Mouse (Mus musculus) ovary, postnatal 36 days (tissue): Measurements from ENCODE around the gene Mapk10.

Source experiments
- DNase-seq: peaks from one replicate; pipeline ENCODE4 v3.0.0; 2022; ENCODE audit warnings: low spot score, mixed read lengths

Gene Mapk10

DNA sequence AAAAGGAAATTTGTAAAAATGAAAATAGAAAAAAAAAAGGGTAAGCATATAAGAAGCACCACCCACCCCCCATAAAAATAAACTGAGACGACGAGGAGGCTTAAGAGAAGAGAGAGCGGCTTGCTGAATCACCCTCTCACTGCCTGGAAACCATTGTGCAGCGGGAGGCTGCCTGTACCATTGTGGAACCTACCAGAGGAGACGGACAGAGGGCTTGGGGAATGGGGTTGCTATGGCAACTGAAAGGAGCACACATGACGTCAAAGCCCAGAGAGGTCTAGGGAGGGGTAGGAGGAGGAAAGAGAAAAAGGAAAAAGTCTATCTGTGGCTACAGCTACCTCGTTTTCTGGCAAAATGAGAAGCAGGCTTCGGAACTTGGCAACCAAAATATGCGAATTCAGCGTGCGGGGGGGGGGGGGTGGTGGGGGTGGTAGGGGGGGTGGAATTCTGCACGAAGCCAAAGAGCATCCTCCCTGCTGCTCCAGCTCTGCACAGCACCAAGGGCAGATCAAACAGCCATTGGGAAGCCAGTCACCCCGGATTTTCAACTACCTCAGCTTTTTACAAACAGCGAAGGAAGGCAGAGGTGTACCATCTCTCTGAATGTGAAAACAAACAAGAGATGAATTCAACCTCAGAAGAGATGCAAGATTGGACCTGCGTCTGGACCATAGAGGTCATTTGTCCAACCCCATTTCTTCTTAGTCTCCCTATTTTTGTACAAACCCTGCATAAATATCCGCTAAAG lies at the start of gene Mapk10:
TSS of gene Mapk10 (minus strand) at position 234 of the 748 bp plus-strand sequence.
- peak; percentile 45 for DNase-seq

DNA sequence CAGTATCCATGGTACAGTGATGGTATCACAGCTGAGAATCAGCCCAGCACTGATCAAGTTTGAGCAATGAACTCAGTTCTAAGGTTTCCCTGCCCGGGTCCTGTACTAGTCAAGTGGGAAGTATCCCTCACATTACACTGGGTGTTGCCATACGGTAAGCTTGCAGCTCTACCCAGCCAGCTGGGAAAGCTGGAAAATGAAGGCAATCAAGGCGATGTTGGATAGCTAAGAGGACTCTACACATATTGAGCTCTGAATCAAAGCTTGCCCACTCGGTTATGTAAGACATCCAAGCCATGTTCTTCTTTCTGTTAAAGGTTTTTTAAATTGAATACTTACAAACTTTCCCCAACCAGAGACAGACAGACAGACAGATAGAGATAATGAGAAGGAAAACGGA lies 45.0 kb upstream of the Mapk10 start:
- no peak for DNase-seq

DNA sequence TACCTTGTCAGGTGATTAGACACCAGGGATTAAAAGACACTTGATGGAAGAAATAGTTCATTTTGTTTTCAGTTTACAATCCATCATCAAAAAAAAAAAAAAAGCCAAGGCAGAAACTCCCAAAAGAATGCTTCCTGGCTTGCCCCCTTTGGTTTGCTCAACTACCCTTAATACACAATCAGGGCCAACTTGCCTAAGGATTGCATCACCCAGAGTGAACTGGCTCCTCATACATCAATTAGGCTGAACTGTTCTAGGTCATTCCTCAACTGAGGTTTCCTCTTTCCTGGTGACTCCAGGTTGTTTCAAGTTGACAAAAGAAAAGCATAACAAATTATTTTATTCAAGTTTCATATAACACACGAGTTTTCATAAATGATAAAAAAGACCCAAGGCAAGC lies 31.3 kb upstream of the Mapk10 start:
- DNase-seq: no peak

DNA sequence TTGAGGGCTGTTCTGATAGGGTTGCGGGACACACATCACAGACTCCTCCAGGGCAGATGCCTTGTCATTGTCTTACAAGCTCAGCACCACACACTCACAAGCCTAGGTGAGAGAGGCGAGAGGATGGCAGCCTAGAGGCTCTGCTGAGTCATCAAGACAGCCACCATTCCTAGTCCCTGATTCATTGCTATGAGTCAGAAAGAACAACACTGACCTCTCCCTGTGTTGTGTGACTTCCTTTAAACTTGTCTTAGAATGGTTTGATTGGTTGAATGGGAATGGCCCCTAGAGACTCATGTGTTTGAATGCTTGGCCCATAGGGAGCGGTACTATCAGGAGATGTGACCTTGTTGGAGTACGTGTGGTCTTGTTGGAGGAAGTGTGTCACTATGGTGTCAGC lies 20.7 kb upstream of the Mapk10 start:
- no peak for DNase-seq

DNA sequence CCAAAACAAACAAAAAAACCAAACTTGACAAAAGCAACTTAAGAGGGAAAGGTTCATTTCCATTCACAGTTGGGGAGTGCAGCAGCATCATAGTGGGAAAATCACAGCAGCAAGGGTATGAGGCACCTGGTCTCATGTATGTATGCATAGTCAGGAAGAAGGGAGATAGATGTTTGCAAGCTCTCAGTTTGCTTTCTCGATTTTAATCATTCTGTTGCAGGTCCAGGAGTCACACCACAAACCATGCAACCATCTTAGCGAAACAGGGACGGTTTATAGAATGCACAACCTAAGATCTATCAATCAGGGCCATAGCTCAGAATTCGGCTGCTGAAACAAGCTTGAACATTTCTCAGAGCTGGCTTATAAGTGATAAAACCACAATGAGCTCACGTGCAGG lies 19.2 kb upstream of the Mapk10 start:
- DNase-seq: no peak

DNA sequence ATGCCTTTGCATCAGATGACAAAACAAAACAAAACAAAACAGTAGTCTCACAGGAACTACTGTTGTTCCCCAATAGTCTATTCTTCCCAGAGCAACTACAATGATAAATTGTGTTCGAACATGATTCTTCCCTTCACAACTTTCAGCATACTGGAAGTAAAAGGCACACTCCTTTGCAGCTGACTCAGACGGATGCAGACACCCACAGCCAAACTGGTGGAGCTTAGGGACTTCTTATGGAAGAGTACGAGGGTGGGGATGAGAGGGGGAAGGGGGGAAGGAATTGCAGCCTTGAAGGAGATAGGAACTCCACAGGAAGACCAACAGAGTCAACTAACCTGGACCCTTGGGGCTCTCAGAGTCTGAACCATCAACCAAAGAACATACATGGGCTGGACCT lies 18.2 kb upstream of the Mapk10 start:
- no peak for DNase-seq

DNA sequence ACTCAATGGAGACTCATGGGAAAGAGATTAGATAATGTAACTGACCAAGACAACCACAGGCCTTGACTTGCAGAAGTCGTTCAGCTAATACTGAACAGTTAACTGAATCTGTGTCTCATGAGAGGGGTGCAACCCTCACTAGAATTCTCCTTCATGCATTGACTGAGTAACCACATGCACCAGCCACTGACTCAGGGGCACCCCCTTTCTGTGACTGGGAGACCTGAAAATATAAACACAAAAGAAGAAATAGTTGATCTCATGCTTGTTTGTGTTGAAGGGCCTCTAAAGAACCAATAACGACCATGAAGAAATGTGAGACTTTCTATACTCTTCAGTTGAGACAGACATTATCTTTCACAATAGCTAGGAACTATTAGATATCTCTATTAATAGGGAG lies 10.9 kb upstream of the Mapk10 start:
- no peak for DNase-seq

DNA sequence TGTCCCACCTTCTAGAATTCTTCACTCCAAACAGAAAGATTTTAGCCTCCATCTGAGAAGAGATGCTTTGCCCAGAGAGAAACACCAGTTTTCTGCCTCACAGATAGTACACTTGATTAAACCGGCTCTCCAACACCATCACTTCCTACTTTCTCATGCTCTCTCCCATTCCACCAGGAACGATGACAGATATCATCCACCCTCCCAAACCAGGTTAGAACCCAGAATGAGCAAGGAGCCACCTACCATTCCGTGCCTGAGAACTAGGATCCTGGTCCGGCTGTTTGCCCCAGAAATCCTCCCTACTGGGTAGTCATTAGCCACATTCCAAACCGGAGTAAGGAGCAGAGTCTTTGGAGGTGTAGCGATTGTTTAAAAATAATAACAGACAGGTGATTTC lies 490 bp downstream of the Mapk10 start:
- no peak for DNase-seq

DNA sequence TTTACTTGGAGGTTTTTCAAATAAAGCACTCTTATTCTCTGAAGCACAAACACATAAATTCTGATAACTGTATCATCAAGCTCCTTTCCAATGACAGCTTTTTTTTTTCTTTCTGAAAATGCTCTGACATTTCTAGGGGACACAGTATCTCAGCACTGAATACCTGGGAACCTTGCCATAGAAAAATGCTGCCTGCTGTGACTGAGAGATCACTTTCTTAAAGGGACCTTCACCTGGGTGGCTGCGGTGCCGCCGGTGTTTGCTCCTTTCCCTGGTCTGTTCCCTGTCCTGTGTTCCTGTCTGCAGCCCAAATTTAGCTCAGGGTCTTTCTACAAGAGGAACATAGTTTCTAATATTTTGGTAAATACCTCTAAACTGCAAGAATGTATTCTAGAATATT lies 1.1 kb downstream of the Mapk10 start:
- no peak for DNase-seq

DNA sequence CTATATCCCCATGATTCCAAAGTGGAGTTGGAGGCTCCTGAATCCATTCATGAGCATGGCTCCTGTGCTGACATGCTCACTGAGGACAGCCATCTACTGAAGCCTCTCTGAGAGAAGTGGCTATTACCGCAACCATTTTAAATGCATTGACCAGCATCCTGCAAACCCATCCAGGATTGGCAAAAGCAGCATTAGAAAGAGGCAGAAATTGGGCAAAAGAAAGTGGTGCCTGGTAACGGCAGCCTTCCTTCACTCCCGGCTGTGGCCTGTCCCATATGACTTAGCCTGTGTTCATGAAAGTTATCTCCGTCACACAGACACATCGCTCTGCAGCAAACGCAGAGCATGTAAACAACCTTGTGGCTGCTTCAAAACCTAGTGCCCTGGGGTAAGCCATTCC lies 1.6 kb downstream of the Mapk10 start:
- DNase-seq: no peak

DNA sequence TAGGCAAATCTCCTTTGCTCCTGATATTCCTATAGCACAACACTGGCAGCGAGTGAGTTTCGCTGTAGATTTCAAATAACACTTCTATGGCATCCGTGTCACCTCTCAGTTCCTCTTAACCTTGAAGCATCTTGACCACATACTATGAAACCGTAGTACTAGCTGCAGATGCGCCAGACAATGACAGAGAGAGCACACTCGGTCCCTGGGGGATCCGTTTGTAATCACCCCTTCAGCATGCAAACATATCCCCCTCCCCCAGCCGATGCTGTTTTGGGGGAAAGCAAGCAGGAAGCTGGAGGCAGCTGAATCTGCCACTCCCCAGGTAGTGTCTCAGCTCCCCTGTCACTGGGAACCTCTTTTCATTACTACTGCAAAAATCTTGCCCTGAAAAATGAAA lies 2.3 kb downstream of the Mapk10 start:
- DNase-seq: no peak

DNA sequence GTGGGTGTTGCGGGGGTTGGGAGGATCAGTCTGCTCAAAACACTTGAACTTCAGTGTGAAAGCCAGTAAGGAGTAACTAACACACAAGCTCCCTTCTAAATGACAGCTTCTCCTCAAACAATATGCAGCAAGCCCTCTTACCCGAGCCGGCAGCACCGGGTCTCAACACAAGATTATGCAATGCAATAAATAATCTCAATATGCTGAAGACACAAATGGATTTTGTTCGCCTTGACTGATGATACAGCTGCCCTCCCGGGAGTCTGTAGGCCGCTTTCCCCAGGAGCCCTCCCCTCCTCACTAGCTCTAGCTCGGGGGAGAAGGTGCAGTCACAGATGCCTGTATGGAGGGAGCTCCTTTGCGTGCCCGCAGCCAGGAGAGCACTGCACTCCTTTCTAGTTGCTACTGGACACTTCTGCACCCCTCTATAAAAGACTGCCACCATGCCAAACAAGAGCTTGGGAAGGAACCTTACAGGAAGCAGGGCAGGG lies 3.1 kb downstream of the Mapk10 start:
- no peak for DNase-seq

DNA sequence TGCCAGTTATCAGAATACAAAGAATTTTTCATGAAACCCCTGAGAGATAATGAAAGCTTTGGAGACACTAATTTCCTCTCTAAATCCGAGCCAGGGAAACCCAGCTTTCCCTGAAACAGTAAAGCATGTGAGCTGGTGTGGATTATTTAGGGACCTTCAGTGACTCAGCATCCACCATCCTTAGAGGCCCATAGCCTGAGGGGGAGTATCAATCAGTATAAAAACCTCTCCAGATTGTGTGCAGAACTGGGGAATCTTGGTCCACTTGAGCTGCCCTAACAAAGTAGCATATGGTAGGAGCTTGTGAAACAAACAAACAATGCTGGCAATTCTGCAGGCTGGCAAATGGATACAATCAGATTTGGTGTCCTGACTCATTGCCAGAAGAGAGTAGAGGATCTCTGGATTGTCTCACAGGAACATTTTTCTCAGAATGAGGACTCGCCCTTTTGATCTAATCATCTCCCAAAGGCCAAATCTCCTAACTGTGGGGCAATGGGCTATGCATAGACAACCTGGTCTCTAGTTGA lies 13.3 kb downstream of the Mapk10 start:
- DNase-seq: no peak

DNA sequence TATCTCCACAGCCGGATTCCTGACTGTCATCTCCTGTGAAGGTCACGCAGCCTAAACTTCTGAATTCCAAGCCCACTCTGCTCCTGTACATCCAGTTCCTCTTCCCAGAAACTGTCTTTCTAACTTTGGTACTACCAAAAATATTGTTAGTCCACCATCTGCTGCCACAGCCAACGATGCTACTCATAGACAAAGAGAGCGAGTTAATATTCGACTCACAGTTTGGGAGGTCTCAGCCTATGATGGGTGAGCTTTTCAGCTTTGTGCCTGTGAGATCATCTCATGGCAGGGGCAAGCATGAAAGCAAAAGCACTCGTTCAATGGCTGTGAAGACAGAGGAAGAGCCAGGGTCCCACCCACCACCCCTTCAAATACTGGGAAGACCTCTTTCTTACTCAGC lies 16.6 kb downstream of the Mapk10 start:
- no peak for DNase-seq

DNA sequence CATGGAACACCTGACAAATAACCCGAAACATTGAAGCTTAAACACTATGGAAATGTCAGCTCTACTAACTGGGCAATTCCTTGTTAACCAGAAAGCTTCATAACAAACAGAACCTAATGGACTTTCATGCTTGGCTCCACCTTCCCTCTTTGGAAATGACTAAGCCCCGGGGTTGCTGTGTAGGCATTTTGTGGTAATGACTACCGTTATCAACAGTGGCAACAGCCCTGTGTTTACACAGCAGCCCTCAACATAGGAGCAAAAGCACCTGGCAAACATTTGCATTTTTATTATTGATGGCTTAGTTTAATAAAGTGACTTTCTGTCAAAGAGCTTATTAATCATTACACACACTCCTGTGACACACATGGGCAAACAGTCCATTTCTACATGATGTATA lies 17.4 kb downstream of the Mapk10 start:
- DNase-seq: no peak

DNA sequence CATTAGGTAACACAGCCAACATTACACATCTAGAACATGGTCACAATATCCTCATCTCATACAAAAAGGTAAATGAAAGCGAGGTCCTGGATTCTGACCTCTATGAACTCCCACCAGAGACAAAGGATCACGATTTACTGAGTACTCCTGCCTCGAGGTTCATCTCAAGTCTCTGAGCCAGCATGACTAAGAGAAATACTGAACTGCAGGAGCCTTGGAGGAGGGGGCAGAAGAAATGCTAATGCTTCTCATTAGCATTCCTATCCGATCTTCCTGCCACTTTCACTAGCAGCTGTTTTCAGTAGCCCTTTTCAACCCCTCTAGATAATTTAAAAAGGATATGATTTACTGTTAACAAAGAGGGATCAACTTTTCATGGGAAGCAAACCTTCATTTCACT lies 19.6 kb downstream of the Mapk10 start:
- no peak for DNase-seq

DNA sequence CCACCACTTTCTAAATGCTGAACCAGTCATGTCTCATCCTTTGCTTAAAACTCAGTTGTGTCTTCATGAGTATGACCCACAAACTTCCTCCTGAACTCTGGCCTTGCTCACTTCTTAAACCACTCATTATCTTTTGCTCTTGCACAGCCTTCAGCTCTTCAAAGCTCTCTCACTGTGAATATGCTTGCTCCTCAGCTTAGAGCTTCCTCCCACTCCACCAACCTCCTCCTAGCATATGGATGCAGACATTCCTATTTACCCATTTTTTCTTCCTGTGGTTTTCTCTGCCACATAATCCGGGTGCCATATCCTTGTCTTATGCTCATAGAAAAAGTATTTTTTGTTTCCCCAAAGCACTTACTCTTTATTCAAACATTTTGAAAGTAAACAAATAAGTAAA lies 26.9 kb downstream of the Mapk10 start:
- no peak for DNase-seq

DNA sequence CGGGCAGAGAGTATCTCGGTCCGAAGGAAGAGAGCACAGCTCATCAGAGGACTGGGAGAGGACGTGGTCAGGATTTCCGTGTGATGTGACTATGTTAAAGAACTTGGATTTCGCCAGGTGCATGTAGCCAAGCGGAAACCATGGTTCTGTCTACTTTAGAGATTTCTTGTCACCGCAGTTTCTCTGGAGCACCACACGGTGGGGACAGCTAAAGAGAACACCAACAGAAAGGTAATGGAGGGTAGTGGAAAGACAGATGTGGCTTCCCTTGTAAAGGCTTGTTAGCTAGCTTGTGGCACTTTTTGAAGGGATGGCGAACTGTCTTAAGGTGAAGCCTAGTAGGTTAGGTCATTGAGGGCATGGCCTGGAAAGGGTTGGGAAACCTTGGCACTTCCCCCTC lies 29.5 kb downstream of the Mapk10 start:
- DNase-seq: no peak

DNA sequence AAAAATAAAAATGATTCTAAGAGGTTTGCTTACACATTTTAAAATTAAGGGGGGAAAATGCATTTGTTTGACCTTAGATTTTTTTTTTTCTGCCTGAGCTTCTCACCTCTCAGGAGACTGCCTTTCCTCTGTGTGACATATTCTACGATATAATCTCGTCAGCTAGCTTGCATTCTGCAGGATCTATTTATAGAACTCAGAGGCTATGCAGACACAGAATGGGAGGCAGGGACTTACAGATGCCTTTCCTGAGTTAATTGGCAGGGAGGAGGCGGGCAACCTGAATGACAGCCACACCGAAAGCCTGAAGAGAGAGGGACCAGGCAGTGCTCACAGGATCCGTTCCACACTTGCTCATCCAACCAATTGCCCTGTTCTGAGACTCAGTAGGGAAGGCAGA lies 34.1 kb downstream of the Mapk10 start:
- DNase-seq: no peak

DNA sequence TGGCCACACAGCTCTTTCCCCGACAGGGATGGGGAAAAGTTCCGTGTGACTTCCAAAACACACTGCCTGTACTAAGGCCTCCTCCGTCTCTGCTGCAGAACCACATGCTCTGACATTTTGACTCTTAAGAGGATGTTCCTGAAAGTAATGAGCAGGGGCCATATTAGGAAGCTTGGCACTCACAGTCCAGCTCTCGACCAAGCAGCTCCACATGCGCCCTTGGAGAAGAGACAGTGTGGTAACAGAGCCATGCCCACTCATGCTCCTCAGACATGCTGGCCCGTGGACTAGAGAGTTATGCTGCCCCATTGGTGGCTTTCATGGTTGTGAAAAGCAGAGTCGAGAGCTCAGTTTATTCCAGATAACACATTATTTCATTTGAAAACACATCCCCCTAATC lies 35.1 kb downstream of the Mapk10 start:
- peak; percentile 15 for DNase-seq

DNA sequence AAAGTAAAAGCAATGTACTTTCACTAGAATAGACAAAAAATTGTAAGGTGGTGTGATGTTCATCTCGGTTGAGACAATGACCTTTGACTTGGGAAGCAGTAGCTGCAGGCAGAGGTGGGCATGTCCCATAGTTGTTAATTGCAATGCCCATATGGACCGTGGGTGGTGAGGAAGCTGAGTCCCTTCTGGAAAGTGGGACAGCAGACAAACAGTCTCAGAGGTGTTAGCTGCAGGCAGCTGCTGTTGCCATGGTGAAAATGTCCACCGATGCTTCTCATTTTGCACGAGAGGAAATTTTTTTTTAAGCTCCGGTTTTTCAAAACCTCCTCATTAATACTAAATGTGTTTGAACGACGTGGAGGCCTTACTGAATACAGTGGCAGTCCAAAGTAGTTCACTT lies 36.5 kb downstream of the Mapk10 start:
- DNase-seq: no peak

DNA sequence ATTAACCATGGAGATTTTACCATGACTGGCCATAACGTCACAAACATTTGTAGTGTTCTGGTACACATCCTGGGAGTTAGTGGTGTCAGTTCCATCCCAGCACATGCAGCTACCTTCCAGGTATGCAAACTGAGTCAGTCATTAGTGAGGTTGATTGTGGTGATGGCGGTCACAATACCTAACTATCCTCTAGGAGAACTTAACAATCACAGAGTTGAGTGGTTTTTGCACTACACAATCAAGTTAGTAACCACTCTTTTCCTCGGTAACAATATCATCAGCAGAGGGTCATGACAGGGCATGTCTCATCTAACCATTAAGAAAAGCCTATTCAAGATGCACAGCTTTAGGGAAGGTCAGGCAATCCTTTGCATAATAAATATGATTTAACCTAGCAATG lies 39.9 kb downstream of the Mapk10 start:
- no peak for DNase-seq

DNA sequence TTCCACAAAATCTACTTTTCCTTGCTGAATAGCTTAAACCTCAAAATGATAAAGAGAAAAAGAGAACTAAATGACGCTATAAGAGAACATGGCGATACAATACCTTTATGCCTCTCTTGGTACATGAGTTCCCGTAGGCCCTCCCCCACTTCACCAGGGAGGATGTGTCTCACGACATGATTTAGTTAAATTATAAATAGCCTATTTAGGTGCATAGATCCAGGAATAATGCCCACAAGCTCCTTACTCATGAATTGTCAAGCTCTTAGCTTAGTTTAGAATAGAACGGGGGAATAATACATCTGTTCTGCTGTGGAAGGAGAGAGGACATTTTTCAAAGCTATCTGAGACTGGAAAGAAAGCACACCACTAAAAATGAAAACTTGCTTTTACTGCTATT lies 43.8 kb downstream of the Mapk10 start:
- DNase-seq: no peak

DNA sequence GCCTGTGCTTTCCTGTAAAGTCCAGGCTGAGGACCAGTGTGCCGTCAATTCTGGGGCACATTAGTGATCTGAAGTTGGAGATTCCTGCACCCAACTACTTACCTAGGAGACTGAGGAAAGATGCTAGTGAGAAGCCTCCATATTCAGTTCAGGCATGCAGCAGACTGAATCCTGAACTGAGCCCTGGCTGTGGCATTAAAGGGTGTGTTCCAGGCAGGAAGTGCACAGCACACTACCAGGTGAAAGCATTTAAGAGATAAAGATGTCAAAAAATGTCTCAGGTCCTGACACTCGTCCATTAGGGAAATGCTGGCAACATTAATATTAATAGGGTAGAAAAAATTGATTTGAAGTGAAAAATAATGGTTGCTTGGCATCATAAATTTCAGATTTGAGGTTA lies 44.4 kb downstream of the Mapk10 start:
- no peak for DNase-seq
